Mouse (Mus musculus): Measurements from ENCODE around the gene Kcnq1.

Gene Kcnq1

GRCm38 (mm10) chr7:143273747-143274146 lies 167.6 kb downstream of the Kcnq1 start:
- no peak for DNase-seq (ENCODE audit: low read depth, low spot score)

GRCm38 (mm10) chr7:143275030-143275429 lies 168.9 kb downstream of the Kcnq1 start:
- no peak for DNase-seq (ENCODE audit: low read depth, low spot score)

GRCm38 (mm10) chr7:143283625-143284024 lies 177.5 kb downstream of the Kcnq1 start:
- DNase-seq (ENCODE audit: low read depth, low spot score), result no peak

GRCm38 (mm10) chr7:143284866-143285265 lies 178.7 kb downstream of the Kcnq1 start:
- DNase-seq (ENCODE audit: low read depth, low spot score), result no peak

GRCm38 (mm10) chr7:143285440-143285839 lies 179.3 kb downstream of the Kcnq1 start:
- DNase-seq (ENCODE audit: low read depth, low spot score), result no peak

- no peak for DNase-seq (ENCODE audit: low read depth, low spot score)
These were observed 180.5 kb downstream of the Kcnq1 start for GRCm38 (mm10) chr7:143286532-143287290.

- DNase-seq (ENCODE audit: low read depth, low spot score), result no peak
These were observed 182.0 kb downstream of the Kcnq1 start for GRCm38 (mm10) chr7:143288135-143288534.

GRCm38 (mm10) chr7:143289082-143289849 lies 183.1 kb downstream of the Kcnq1 start:
- no peak for DNase-seq (ENCODE audit: low read depth, low spot score)

- no peak for DNase-seq (ENCODE audit: low read depth, low spot score)
These were observed 188.7 kb downstream of the Kcnq1 start for GRCm38 (mm10) chr7:143294690-143295355.

- DNase-seq (ENCODE audit: low read depth, low spot score), result peak; percentile 24
These were observed 189.3 kb downstream of the Kcnq1 start for GRCm38 (mm10) chr7:143295356-143296000.

GRCm38 (mm10) chr7:143296001-143296379 lies 189.8 kb downstream of the Kcnq1 start:
- no peak for DNase-seq (ENCODE audit: low read depth, low spot score)

- DNase-seq (ENCODE audit: low read depth, low spot score), result peak; percentile 96
These were observed 190.2 kb downstream of the Kcnq1 start for GRCm38 (mm10) chr7:143296384-143296801.

- DNase-seq (ENCODE audit: low read depth, low spot score), result no peak
These were observed 193.9 kb downstream of the Kcnq1 start for GRCm38 (mm10) chr7:143300037-143300436.

GRCm38 (mm10) chr7:143300681-143301080 lies 194.5 kb downstream of the Kcnq1 start:
- DNase-seq (ENCODE audit: low read depth, low spot score), result no peak

- no peak for DNase-seq (ENCODE audit: low read depth, low spot score)
These were observed 196.0 kb downstream of the Kcnq1 start for GRCm38 (mm10) chr7:143302156-143302555.

GRCm38 (mm10) chr7:143302593-143303238 lies 196.6 kb downstream of the Kcnq1 start:
- no peak for DNase-seq (ENCODE audit: low read depth, low spot score)

GRCm38 (mm10) chr7:143303557-143303956 lies 197.4 kb downstream of the Kcnq1 start:
- DNase-seq (ENCODE audit: low read depth, low spot score), result no peak

GRCm38 (mm10) chr7:143305808-143306207 lies 199.6 kb downstream of the Kcnq1 start:
- DNase-seq (ENCODE audit: low read depth, low spot score), result no peak

GRCm38 (mm10) chr7:143308001-143308400 lies 201.8 kb downstream of the Kcnq1 start:
- no peak for DNase-seq (ENCODE audit: low read depth, low spot score)

GRCm38 (mm10) chr7:143310311-143310710 lies 204.1 kb downstream of the Kcnq1 start:
- DNase-seq (ENCODE audit: low read depth, low spot score), result no peak

GRCm38 (mm10) chr7:143310847-143311246 lies 204.7 kb downstream of the Kcnq1 start:
- no peak for DNase-seq (ENCODE audit: low read depth, low spot score)
